ENCODE assay signal across 8 mouse cellular contexts in the genomic region with DNA sequence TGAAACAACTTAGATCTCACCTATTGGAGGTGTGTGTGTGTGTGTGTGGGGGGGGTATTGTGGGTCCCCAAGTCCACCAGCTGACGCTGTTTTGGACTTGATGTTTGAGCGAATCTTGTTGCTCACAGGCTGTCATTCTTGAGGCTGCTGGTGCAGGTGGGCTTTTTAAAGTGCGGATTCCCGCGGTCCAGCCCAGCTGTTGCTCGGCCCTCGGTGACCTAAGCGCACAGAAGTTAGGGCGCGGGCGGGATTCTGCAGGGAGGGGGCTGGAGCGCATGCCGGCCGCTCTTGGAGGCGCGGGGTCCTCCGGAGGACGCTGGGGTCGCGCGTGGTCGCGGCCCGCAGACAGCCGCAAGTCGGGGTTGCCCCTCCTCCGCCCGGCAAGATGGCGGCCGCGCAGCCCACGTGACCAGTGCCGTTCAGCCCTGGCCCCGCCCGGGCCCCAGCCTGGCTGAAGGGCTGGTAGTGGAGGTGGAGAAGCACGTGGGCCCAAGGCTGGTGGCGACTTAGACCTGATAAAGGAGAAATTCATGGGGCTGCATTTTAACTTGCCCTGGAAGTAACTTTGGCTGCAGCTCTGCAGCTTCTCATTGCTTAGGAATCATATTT. TPM values are rescaled to one million over a fixed set of nuclear protein-coding genes. Genes with fewer than 3 reads are reported as not detected.
A peak's percentile ranks its signal among the peaks of the same experiment; 100 is the strongest.
DNase-seq lines count a peak whose midpoint lies in the region; ATAC-seq and TF ChIP-seq lines count a peak whose summit lies in the region.

No protein-coding gene starts in this region.

- ATAC-seq in cerebellum, adult (ENCODE audit: insufficient number of reproducible peaks, low FRiP score, low TSS enrichment) = peak; percentile 56
- ATAC-seq in forebrain, embryonic 14.5 days = peak; percentile 63
- ATAC-seq in neural tube, embryonic 14.5 days (ENCODE audit: low read depth) = peak; percentile 73

- H3K4me1 ChIP-seq in ES-Bruce4 (ENCODE audit: control insufficient read depth, insufficient read depth, low read length) = peaks cover 6% of the 10 kb centered on the region
- H3K4me1 ChIP-seq in forebrain, embryonic 14.5 days (ENCODE audit: control insufficient read depth, insufficient read depth, low read length) = peaks cover 18% of the 10 kb centered on the region
- H3K4me1 ChIP-seq in neural tube, embryonic 14.5 days (ENCODE audit: control insufficient read depth, insufficient read depth, low read length) = peaks cover 18% of the 10 kb centered on the region
- H3K4me1 ChIP-seq in testis, adult 2 months (ENCODE audit: control insufficient read depth, insufficient read depth, low read length) = peaks cover 14% of the 10 kb centered on the region

- 0 out of 2 replicates have a peak, but pooled peaks have one; percentile 18 for TF ChIP-seq EP300 in ES-Bruce4 (IDR thresholded peaks at IDR 0.05; ENCODE audit: insufficient read depth, low read depth, low read length)

- TF ChIP-seq POLR2A in ES-Bruce4 (IDR thresholded peaks at IDR 0.05; ENCODE audit: insufficient read depth, low read length) = peak; percentile 28
- peak; percentile 47 for TF ChIP-seq POLR2A in testis, adult 2 months (IDR thresholded peaks at IDR 0.05; ENCODE audit: control insufficient read depth, low read depth, low read length)

- TF ChIP-seq CTCF in ES-Bruce4 (IDR thresholded peaks at IDR 0.05; ENCODE audit: low read depth, low read length) = no peak
- TF ChIP-seq CTCF in testis, adult 2 months (IDR thresholded peaks at IDR 0.05; ENCODE audit: control insufficient read depth, insufficient read depth, insufficient replicate concordance, low read depth, low read length) = no peak

- no peaks in the 10 kb centered on the region for H3K27me3 ChIP-seq in ES-Bruce4 (ENCODE audit: control insufficient read depth, insufficient read depth, low read length, poor library complexity, severe bottlenecking)
- no peaks in the 10 kb centered on the region for H3K27me3 ChIP-seq in forebrain, embryonic 14.5 days (replicated peaks; ENCODE audit: control insufficient read depth, insufficient read depth, low read length)
- H3K27me3 ChIP-seq in neural tube, embryonic 14.5 days (ENCODE audit: control insufficient read depth, insufficient read depth, low read length) = no peaks in the 10 kb centered on the region
- H3K27me3 ChIP-seq in testis, adult 2 months (ENCODE audit: control insufficient read depth, insufficient read depth, low read length) = no peaks in the 10 kb centered on the region

- peak overlapping the region; percentile 94 for H3K9ac ChIP-seq in ES-Bruce4 (ENCODE audit: low read depth, poor library complexity, severe bottlenecking)
- peak overlapping the region; percentile 70 for H3K9ac ChIP-seq in forebrain, embryonic 14.5 days (ENCODE audit: low read length)
- peak overlapping the region; percentile 72 for H3K9ac ChIP-seq in neural tube, embryonic 14.5 days (replicated peaks; ENCODE audit: low read depth, low read length)

- no peaks in the 10 kb centered on the region for H3K9me3 ChIP-seq in ES-Bruce4 (replicated peaks; ENCODE audit: control insufficient read depth, insufficient read depth, low read length, poor library complexity, severe bottlenecking)
- no peaks in the 10 kb centered on the region for H3K9me3 ChIP-seq in forebrain, embryonic 14.5 days (replicated peaks; ENCODE audit: control insufficient read depth, low read length)
- no peaks in the 10 kb centered on the region for H3K9me3 ChIP-seq in neural tube, embryonic 14.5 days (ENCODE audit: control insufficient read depth, low read length)

- WGBS in forebrain, embryonic 14.5 days = 0% methylated on average over 35 of the region's 37 CpGs
- WGBS in neural tube, embryonic 14.5 days = under 1% methylated on average over 37 of the region's 37 CpGs

- no peak overlapping the region for H3K27ac ChIP-seq in ES-Bruce4 (ENCODE audit: insufficient read depth, low read length)
- no peak overlapping the region; the same call in 1 of the 2 replicates for H3K27ac ChIP-seq in forebrain, embryonic 14.5 days (ENCODE audit: low read depth, low read length)
- no peak overlapping the region for H3K27ac ChIP-seq in neural tube, embryonic 14.5 days (ENCODE audit: low read depth, low read length)
- H3K27ac ChIP-seq in testis, adult 2 months (ENCODE audit: control insufficient read depth, insufficient read depth, low read depth, low read length) = peak overlapping the region; percentile 51

- intact Hi-C loops in heart, postnatal 14 days (cut with DNase I) = loop anchor here (10.0 kb wide), 3 partner anchors 181 to 761 kb away; partner anchors contain the start of genes Kdsr, Phlpp1, Pign and Relch

- peak overlapping the region; percentile 99 for H3K4me2 ChIP-seq in forebrain, embryonic 14.5 days (ENCODE audit: low read length)
- peak overlapping the region; percentile 99 for H3K4me2 ChIP-seq in neural tube, embryonic 14.5 days (ENCODE audit: low read depth, low read length)

- DNase-seq in forebrain, embryonic 14.5 days (ENCODE audit: low spot score) = peak; percentile 88
- DNase-seq in heart, postnatal 14 days = peak; percentile 88 to 91
- peak; percentile 80 to 87 for DNase-seq in layer of hippocampus, adult 18-20 months (ENCODE audit: low spot score in 2 of 2)
- peak; percentile 87 to 90 for DNase-seq in lung, adult 18-20 months

- H3K36me3 ChIP-seq in ES-Bruce4 (ENCODE audit: control insufficient read depth, insufficient read depth, low read length, poor library complexity, severe bottlenecking) = no peaks in the 10 kb centered on the region
- H3K36me3 ChIP-seq in forebrain, embryonic 14.5 days (ENCODE audit: control insufficient read depth, insufficient read depth, low read length) = no peaks in the 10 kb centered on the region
- H3K36me3 ChIP-seq in neural tube, embryonic 14.5 days (ENCODE audit: control insufficient read depth, insufficient read depth, low read length) = no peaks in the 10 kb centered on the region
- no peaks in the 10 kb centered on the region for H3K36me3 ChIP-seq in testis, adult 2 months (ENCODE audit: control insufficient read depth, insufficient read depth, low read length)

- H3K4me3 ChIP-seq in ES-Bruce4 (ENCODE audit: low read depth, low read length) = peak overlapping the region; percentile 76
- H3K4me3 ChIP-seq in forebrain, embryonic 14.5 days (ENCODE audit: low read depth, low read length) = peak overlapping the region; percentile 81
- peak overlapping the region; percentile 58 for H3K4me3 ChIP-seq in neural tube, embryonic 14.5 days (ENCODE audit: low read depth, low read length)
- H3K4me3 ChIP-seq in testis, adult 2 months (ENCODE audit: control insufficient read depth, low read depth, low read length) = peak overlapping the region; percentile 86

RNA-seq across cellular contexts. Expression of gene Zcchc2, which starts 3.5 kb away (rescaled TPM):
- polyA plus RNA-seq in ES-Bruce4 (2011; ENCODE audit: insufficient read depth, insufficient read length, low read depth, missing spikeins) = 21.1 and 21.8 TPM in 2 replicates
- 1.6 and 1.7 TPM in 2 replicates for polyA plus RNA-seq in forebrain, embryonic 14.5 days (2014; fragmentation: Nextera tagmentation; extraction: Ambion mirVana)
- 10 to 100 TPM in 1 of 2 experiments, 1 to 10 TPM in 1; 8.6 to 10.4 TPM for total RNA-seq in heart, postnatal 14 days (2021)
- total RNA-seq in layer of hippocampus, adult 18-20 months (2021) = 10 to 100 TPM; 19.7 to 22.6 TPM
- 3.5 TPM in 2 replicates for polyA plus RNA-seq in neural tube, embryonic 14.5 days (2014; fragmentation: Nextera tagmentation; extraction: Ambion mirVana)
- 55.9 and 60.3 TPM in 2 replicates for polyA plus RNA-seq in testis, adult 2 months (2012; rRNA removed)
